Mouse (Mus musculus) olfactory bulb, adult 2 months (tissue): ENCODE results near the gene Cfap20.

Source experiments
- CTCF ChIP-seq: fragments of 200-500 bp; IDR thresholded peaks from 2 replicates; pipeline ENCODE4 v1.5.1; 2012; ENCODE audit warnings: low read depth, mild to moderate bottlenecking, low read length, moderate library complexity; ENCODE audit not compliant: insufficient read depth
- POLR2A ChIP-seq: fragments of 200-500 bp; IDR thresholded peaks from 2 replicates; pipeline ENCODE4 v1.6.1; 2012; ENCODE audit warnings: mild to moderate bottlenecking, low read depth, low read length, moderate library complexity; ENCODE audit not compliant: insufficient read depth

- TF ChIP-seq CTCF (no peak), POLR2A (no peak)
These were observed 7.8 kb downstream of the Cfap20 start for GRCm38 (mm10) chr8:95426781-95427281.
